Mouse (Mus musculus) bone marrow, adult 2 months (tissue): Measurements from ENCODE around the gene Chn2.

Experiments
- CTCF ChIP-seq: fragments of 200-500 bp; IDR thresholded peaks from 2 replicates; pipeline ENCODE4 v1.5.1; 2011; ENCODE audit warnings: low read length, control low read depth; ENCODE audit not compliant: control insufficient read depth, insufficient read depth
- POLR2A ChIP-seq: fragments of 200-500 bp; IDR thresholded peaks from 2 replicates; pipeline ENCODE4 v1.6.1; 2011; ENCODE audit warnings: low read depth, mild to moderate bottlenecking, control low read depth, low read length, borderline replicate concordance; ENCODE audit not compliant: control insufficient read depth

DNA sequence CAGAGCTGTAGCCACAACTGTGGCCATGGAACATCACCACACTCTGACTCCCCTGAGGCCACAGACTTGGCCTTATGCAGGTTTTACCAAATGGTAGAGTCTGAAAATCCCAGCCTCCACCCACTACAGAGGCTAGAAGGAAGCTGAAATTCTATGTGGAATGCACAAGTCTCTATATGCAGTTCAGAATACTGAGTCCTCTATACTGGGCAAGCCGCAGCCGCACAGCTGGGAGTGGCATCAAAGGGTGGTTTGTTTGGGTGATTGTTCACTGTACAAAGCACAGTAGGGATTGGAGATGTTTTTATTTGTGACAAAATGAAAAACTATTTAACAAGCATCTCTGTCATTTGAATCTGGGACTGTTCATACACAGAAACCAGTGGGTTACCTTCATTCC, 224.5 kb downstream of the Chn2 start:
- no peak for TF ChIP-seq POLR2A
- TF ChIP-seq CTCF = no peak
